Mouse (Mus musculus): Measurements from ENCODE around the gene Erv3. TPM values are rescaled to one million over a fixed set of nuclear protein-coding genes. Genes with fewer than 3 reads are reported as not detected.

Erv3 gene
- polyA plus RNA-seq, 1 experiment: not detected

DNA sequence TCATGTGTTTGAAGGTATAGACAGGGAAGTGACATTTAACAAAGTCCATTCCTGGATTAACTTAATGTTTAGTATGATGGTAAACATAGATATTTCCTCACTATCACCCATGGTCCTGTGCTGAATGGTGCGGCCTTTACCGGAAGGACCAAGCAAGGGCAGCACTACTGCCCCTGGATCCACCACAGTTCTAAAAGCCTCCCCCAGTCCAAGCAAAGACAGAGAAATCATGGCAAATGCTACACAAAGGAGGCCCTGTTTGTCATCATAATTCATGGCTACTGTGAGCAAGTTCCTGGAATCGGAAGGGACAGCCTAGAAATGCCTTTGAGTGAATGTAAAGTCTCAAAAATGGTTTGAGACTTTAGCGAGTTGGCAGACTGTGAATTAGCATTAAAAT is 36.5 kb upstream of the Erv3 start:
- no peak overlapping the region for H3K4me3 ChIP-seq (ENCODE audit: insufficient read depth, poor library complexity, severe bottlenecking)
- no peak for TF ChIP-seq CTCF (IDR thresholded peaks at IDR 0.05; ENCODE audit: control insufficient read depth, insufficient read depth, insufficient read length)
- TF ChIP-seq MAX (IDR thresholded peaks at IDR 0.05): no peak
- TF ChIP-seq MYOD1 (IDR thresholded peaks at IDR 0.05; ENCODE audit: control insufficient read depth, insufficient read length, low read depth): no peak
- TF ChIP-seq MYOG (IDR thresholded peaks at IDR 0.05; ENCODE audit: control insufficient read depth, extremely low read depth, insufficient read length): no peak
- no peak for TF ChIP-seq CEBPB (IDR thresholded peaks at IDR 0.05; ENCODE audit: low read depth)
- no peak for TF ChIP-seq USF1 (IDR thresholded peaks at IDR 0.05; ENCODE audit: low read depth)
- TF ChIP-seq FOSL1 (IDR thresholded peaks at IDR 0.05; ENCODE audit: insufficient read depth, low read length, poor library complexity, severe bottlenecking): no peak
- no peaks in the 10 kb centered on the region for H3K27me3 ChIP-seq (ENCODE audit: control insufficient read depth, insufficient read depth, insufficient read length)
- no peaks in the 10 kb centered on the region for H3K36me3 ChIP-seq (ENCODE audit: control insufficient read depth, insufficient read depth)
- no peaks in the 10 kb centered on the region for H3K79me3 ChIP-seq (ENCODE audit: low read depth)
- no peaks in the 10 kb centered on the region for H3K79me2 ChIP-seq (ENCODE audit: control insufficient read depth, insufficient read depth)
- no peak overlapping the region for H3ac ChIP-seq (ENCODE audit: control insufficient read depth, insufficient read length, low read depth)

- Histone ChIP-seq H3K79me2 (ENCODE audit: control insufficient read depth, insufficient read depth) (no peaks in the 10 kb centered on the region), H3K4me3 (ENCODE audit: insufficient read depth, poor library complexity, severe bottlenecking) (no peak overlapping the region), H3ac (ENCODE audit: control insufficient read depth, insufficient read length, low read depth) (no peak overlapping the region), H3K27me3 (ENCODE audit: control insufficient read depth, insufficient read depth, insufficient read length) (no peaks in the 10 kb centered on the region), H3K79me3 (ENCODE audit: low read depth) (no peaks in the 10 kb centered on the region), H3K36me3 (ENCODE audit: control insufficient read depth, insufficient read depth) (no peaks in the 10 kb centered on the region)
- no peak for TF ChIP-seq MYOD1 (IDR thresholded peaks at IDR 0.05; ENCODE audit: control insufficient read depth, insufficient read length, low read depth)
- no peak for TF ChIP-seq CTCF (IDR thresholded peaks at IDR 0.05; ENCODE audit: control insufficient read depth, insufficient read depth, insufficient read length)
- no peak for TF ChIP-seq USF1 (IDR thresholded peaks at IDR 0.05; ENCODE audit: low read depth)
Observed at GRCm38 (mm10) chr2:131895106-131895505, 35.6 kb upstream of the Erv3 start.

DNA sequence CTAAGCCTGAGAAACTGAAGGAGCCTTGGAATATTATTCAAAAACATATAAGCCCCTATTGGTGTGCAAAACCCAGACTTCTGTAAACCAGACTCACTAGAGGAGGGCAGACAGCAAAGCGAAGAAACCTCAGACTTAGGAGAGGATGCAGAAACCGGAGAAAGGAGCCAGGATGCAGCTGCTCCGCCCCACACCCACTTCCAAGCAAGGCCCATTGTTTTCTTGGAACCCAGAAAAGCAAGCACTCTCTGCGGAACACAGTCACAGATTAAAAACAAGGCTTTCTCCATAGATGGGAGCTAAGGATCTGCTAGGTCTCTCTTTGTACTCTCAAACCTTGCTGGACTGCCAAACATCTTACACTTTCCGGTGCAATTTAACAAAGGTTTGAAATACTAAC is 33.0 kb upstream of the Erv3 start:
- Histone ChIP-seq H3K79me3 (ENCODE audit: low read depth) (no peaks in the 10 kb centered on the region), H3ac (ENCODE audit: control insufficient read depth, insufficient read length, low read depth) (no peak overlapping the region), H3K36me3 (ENCODE audit: control insufficient read depth, insufficient read depth) (no peaks in the 10 kb centered on the region), H3K79me2 (ENCODE audit: control insufficient read depth, insufficient read depth) (no peaks in the 10 kb centered on the region), H3K4me3 (ENCODE audit: insufficient read depth, poor library complexity, severe bottlenecking) (no peak overlapping the region), H3K27me3 (ENCODE audit: control insufficient read depth, insufficient read depth, insufficient read length) (no peaks in the 10 kb centered on the region)
- TF ChIP-seq CEBPB (IDR thresholded peaks at IDR 0.05; ENCODE audit: low read depth): no peak
- no peak for TF ChIP-seq MYOD1 (IDR thresholded peaks at IDR 0.05; ENCODE audit: control insufficient read depth, insufficient read length, low read depth)
- no peak for TF ChIP-seq MAX (IDR thresholded peaks at IDR 0.05)
- TF ChIP-seq MYOG (IDR thresholded peaks at IDR 0.05; ENCODE audit: control insufficient read depth, extremely low read depth, insufficient read length): no peak
- no peak for TF ChIP-seq CTCF (IDR thresholded peaks at IDR 0.05; ENCODE audit: control insufficient read depth, insufficient read depth, insufficient read length)
- no peak for TF ChIP-seq USF1 (IDR thresholded peaks at IDR 0.05; ENCODE audit: low read depth)
- no peak for TF ChIP-seq FOSL1 (IDR thresholded peaks at IDR 0.05; ENCODE audit: insufficient read depth, low read length, poor library complexity, severe bottlenecking)

GRCm38 (mm10) chr2:131888233-131888632 is 28.7 kb upstream of the Erv3 start:
- no peaks in the 10 kb centered on the region for H3K79me2 ChIP-seq (ENCODE audit: control insufficient read depth, insufficient read depth)
- H3K79me3 ChIP-seq (ENCODE audit: low read depth): no peaks in the 10 kb centered on the region
- TF ChIP-seq MAX (IDR thresholded peaks at IDR 0.05): no peak
- no peak for TF ChIP-seq MYOD1 (IDR thresholded peaks at IDR 0.05; ENCODE audit: control insufficient read depth, insufficient read length, low read depth)
- TF ChIP-seq MYOG (IDR thresholded peaks at IDR 0.05; ENCODE audit: control insufficient read depth, extremely low read depth, insufficient read length): no peak
- no peak for TF ChIP-seq USF1 (IDR thresholded peaks at IDR 0.05; ENCODE audit: low read depth)
- TF ChIP-seq FOSL1 (IDR thresholded peaks at IDR 0.05; ENCODE audit: insufficient read depth, low read length, poor library complexity, severe bottlenecking): no peak
- no peaks in the 10 kb centered on the region for H3K27me3 ChIP-seq (ENCODE audit: control insufficient read depth, insufficient read depth, insufficient read length)
- H3K4me3 ChIP-seq (ENCODE audit: insufficient read depth, poor library complexity, severe bottlenecking): no peak overlapping the region
- H3ac ChIP-seq (ENCODE audit: control insufficient read depth, insufficient read length, low read depth): no peak overlapping the region
- no peaks in the 10 kb centered on the region for H3K36me3 ChIP-seq (ENCODE audit: control insufficient read depth, insufficient read depth)

DNA sequence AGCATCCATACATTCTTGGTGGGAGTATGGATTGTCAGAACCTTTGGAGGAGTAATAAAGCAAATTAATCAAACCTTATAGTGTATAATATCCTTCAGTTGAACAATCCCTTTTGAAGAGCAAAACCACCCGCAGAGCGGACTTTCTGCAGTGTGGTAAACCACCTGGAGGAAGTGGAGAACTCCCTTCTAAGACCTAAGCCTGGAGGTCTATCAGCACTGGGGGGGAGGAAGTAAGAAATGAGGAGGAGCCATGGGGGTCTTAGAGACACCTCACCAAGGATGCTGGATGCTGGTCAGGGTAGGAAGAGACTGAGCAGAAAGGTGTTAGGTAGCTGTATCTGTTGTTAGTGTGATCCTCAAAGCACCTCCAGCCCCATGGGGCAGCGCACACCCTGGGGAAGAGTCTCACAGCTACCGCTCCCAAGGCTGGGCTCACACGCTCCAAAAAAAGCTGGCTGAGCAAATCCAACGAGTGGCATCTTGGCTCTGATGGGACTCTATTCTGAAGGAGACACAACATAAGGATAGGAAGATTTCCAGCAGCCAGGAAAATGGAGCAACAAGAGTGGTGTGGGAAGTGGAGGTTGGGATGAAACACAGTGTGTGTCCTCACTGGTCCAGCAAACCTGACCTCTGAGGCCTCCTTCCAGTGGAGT is 27.1 kb upstream of the Erv3 start:
- Histone ChIP-seq H3K79me3 (ENCODE audit: low read depth) (no peaks in the 10 kb centered on the region), H3K27me3 (ENCODE audit: control insufficient read depth, insufficient read depth, insufficient read length) (no peaks in the 10 kb centered on the region), H3K36me3 (ENCODE audit: control insufficient read depth, insufficient read depth) (no peaks in the 10 kb centered on the region), H3K79me2 (ENCODE audit: control insufficient read depth, insufficient read depth) (no peaks in the 10 kb centered on the region), H3ac (ENCODE audit: control insufficient read depth, insufficient read length, low read depth) (no peak overlapping the region), H3K4me3 (ENCODE audit: insufficient read depth, poor library complexity, severe bottlenecking) (no peak overlapping the region)
- TF ChIP-seq MYOD1 (IDR thresholded peaks at IDR 0.05; ENCODE audit: control insufficient read depth, insufficient read length, low read depth) (no peak), CEBPB (IDR thresholded peaks at IDR 0.05; ENCODE audit: low read depth) (no peak), MAX (IDR thresholded peaks at IDR 0.05) (no peak), MYOG (IDR thresholded peaks at IDR 0.05; ENCODE audit: control insufficient read depth, extremely low read depth, insufficient read length) (no peak)

GRCm38 (mm10) chr2:131883136-131883535 is 23.6 kb upstream of the Erv3 start:
- Histone ChIP-seq H3K4me3 (ENCODE audit: insufficient read depth, poor library complexity, severe bottlenecking) (no peak overlapping the region), H3K27me3 (ENCODE audit: control insufficient read depth, insufficient read depth, insufficient read length) (no peaks in the 10 kb centered on the region), H3K79me2 (ENCODE audit: control insufficient read depth, insufficient read depth) (no peaks in the 10 kb centered on the region), H3ac (ENCODE audit: control insufficient read depth, insufficient read length, low read depth) (no peak overlapping the region), H3K36me3 (ENCODE audit: control insufficient read depth, insufficient read depth) (no peaks in the 10 kb centered on the region), H3K79me3 (ENCODE audit: low read depth) (no peaks in the 10 kb centered on the region)
- TF ChIP-seq MYOD1 (IDR thresholded peaks at IDR 0.05; ENCODE audit: control insufficient read depth, insufficient read length, low read depth): no peak
- no peak for TF ChIP-seq MYOG (IDR thresholded peaks at IDR 0.05; ENCODE audit: control insufficient read depth, extremely low read depth, insufficient read length)
- no peak for TF ChIP-seq MAX (IDR thresholded peaks at IDR 0.05)

Measured in C2C12 (cell line).